Mouse (Mus musculus) hindbrain, postnatal 0 days (tissue): Measurements from ENCODE around the gene Tank. TPM values are rescaled to one million over a fixed set of nuclear protein-coding genes. Genes with fewer than 3 reads are reported as not detected.
A peak's percentile ranks its signal among the peaks of the same experiment; 100 is the strongest.

Experiments
- ATAC-seq: fragments of 200-750 bp; cut with Nextera tagmentation; 2 replicates; pipeline ENCODE4 v1.8.0; 2017; ENCODE audit warnings: mild to moderate bottlenecking, moderate TSS enrichment, moderate library complexity
- DNase-seq: peaks from one replicate; pipeline ENCODE4 v3.0.0-alpha.2; 2015; ENCODE audit warnings: low spot score
- H3K27ac ChIP-seq: fragments of 300-500 bp; sonication (generic); 2 replicates; pipeline ENCODE4 v1.5.1; 2014; ENCODE audit warnings: mild to moderate bottlenecking
- H3K27me3 ChIP-seq: fragments of 300-500 bp; sonication (generic); 2 replicates; pipeline ENCODE4 v1.6.1; 2014; ENCODE audit warnings: low read length, mixed read lengths; ENCODE audit not compliant: insufficient read depth
- H3K36me3 ChIP-seq: fragments of 300-500 bp; sonication (generic); 2 replicates; pipeline ENCODE4 v1.6.1; 2014; ENCODE audit warnings: low read length, mixed read lengths; ENCODE audit not compliant: insufficient read depth
- H3K4me1 ChIP-seq: fragments of 300-500 bp; sonication (generic); 2 replicates; pipeline ENCODE4 v1.6.1; 2014; ENCODE audit warnings: antibody characterized with exemption, low read length, mixed read lengths; ENCODE audit not compliant: insufficient read depth
- H3K4me2 ChIP-seq: fragments of 300-500 bp; sonication (generic); 2 replicates; pipeline ENCODE4 v1.6.1; 2014; ENCODE audit warnings: low read depth, mild to moderate bottlenecking, low read length, moderate library complexity, mixed read lengths
- H3K4me3 ChIP-seq: fragments of 300-500 bp; sonication (generic); 2 replicates; pipeline ENCODE4 v1.5.1; 2014; ENCODE audit warnings: low read length
- H3K9ac ChIP-seq: fragments of 300-500 bp; sonication (generic); replicated peaks from 2 replicates; pipeline ENCODE4 v1.6.1; 2014; ENCODE audit warnings: mild to moderate bottlenecking, low read length, moderate library complexity, mixed read lengths
- H3K9me3 ChIP-seq: fragments of 300-500 bp; sonication (generic); 2 replicates; pipeline ENCODE4 v1.6.1; 2016; ENCODE audit warnings: low read length, mixed read lengths
- CTCF ChIP-seq: IDR thresholded peaks from 2 replicates; pipeline ENCODE4 v1.5.1; 2016; ENCODE audit warnings: antibody characterized with exemption, control low read depth, low read depth
- WGBS: fragments of 180-500 bp; shearing (Covaris S2); extraction: QIAGEN DNeasy Blood & Tissue Kit; methylation state at CpG from one replicate; pipeline ENCODE4 v1.1.7; 2014; 5-methylcytosine and 5-hydroxymethylcytosine counted together
- polyA plus RNA-seq: library from polyadenylated mRNA; unstranded; fragments of >200 nt; fragmentation: Nextera tagmentation; extraction: Ambion mirVana; gene quantifications from 2 replicates; pipeline ENCODE4 v1.2.1, GENCODE M21; 2015
- total RNA-seq: library from RNA; depleted of rRNA; stranded (reverse); fragments of >200 nt; gene quantifications from 2 replicates; pipeline ENCODE4 v1.2.3, GENCODE M21; 2014

Tank gene
- total and polyA plus RNA-seq, 2 experiments from 2014 or later = 19.2 to 25.2 TPM

- Histone ChIP-seq H3K4me1 (no peaks in the 10 kb centered on the region), H3K9me3 (peaks cover 4% of the 10 kb centered on the region; the same call in 1 of the 2 replicates), H3K9ac (no peak overlapping the region), H3K4me3 (no peak overlapping the region), H3K27me3 (no peaks in the 10 kb centered on the region), H3K27ac (no peak overlapping the region), H3K4me2 (no peak overlapping the region), H3K36me3 (0 out of 2 replicates have a peak, but pooled peaks cover 6% of the 10 kb centered on the region)
- no peak for TF ChIP-seq CTCF
- no peak for ATAC-seq
- no peak for DNase-seq
These were observed 45.6 kb downstream of the Tank start for GRCm38 (mm10) chr2:61623996-61624395.

GRCm38 (mm10) chr2:61630864-61631555 lies 52.6 kb downstream of the Tank start:
- no peaks in the 10 kb centered on the region for H3K4me1 ChIP-seq
- WGBS = 80% methylated on average over 3 of the region's 3 CpGs
- no peak for DNase-seq
- H3K9ac ChIP-seq = no peak overlapping the region
- no peak overlapping the region for H3K27ac ChIP-seq
- H3K36me3 ChIP-seq = 0 out of 2 replicates have a peak, but pooled peaks cover 4% of the 10 kb centered on the region
- ATAC-seq = no peak
- TF ChIP-seq CTCF = no peak
- no peaks in the 10 kb centered on the region for H3K9me3 ChIP-seq
- no peak overlapping the region for H3K4me3 ChIP-seq
- H3K4me2 ChIP-seq = no peak overlapping the region
- H3K27me3 ChIP-seq = no peaks in the 10 kb centered on the region

GRCm38 (mm10) chr2:61635099-61635498 lies 56.7 kb downstream of the Tank start:
- no peak overlapping the region for H3K27ac ChIP-seq
- TF ChIP-seq CTCF = no peak
- no peaks in the 10 kb centered on the region for H3K27me3 ChIP-seq
- H3K4me2 ChIP-seq = no peak overlapping the region
- no peaks in the 10 kb centered on the region for H3K9me3 ChIP-seq
- no peaks in the 10 kb centered on the region for H3K4me1 ChIP-seq
- 94% methylated on average over 1 of the region's 1 CpGs for WGBS
- no peak overlapping the region for H3K9ac ChIP-seq
- H3K36me3 ChIP-seq = no peaks in the 10 kb centered on the region
- no peak overlapping the region for H3K4me3 ChIP-seq
- no peak for DNase-seq
- ATAC-seq = no peak

GRCm38 (mm10) chr2:61638182-61638581 lies 59.8 kb downstream of the Tank start:
- no peaks in the 10 kb centered on the region for H3K36me3 ChIP-seq
- no peaks in the 10 kb centered on the region for H3K27me3 ChIP-seq
- no peaks in the 10 kb centered on the region for H3K9me3 ChIP-seq
- H3K4me3 ChIP-seq = no peak overlapping the region
- no peak overlapping the region for H3K4me2 ChIP-seq
- no peak overlapping the region for H3K9ac ChIP-seq
- ATAC-seq (no peak), DNase-seq (no peak)
- no peaks in the 10 kb centered on the region for H3K4me1 ChIP-seq
- H3K27ac ChIP-seq = no peak overlapping the region
- TF ChIP-seq CTCF = no peak
- WGBS = 73% methylated on average over 6 of the region's 6 CpGs

- DNase-seq (peak; percentile 85), ATAC-seq (peak; percentile 70; the same call in 1 of the 2 replicates)
- Histone ChIP-seq H3K27ac (no peak overlapping the region), H3K27me3 (no peaks in the 10 kb centered on the region), H3K9ac (no peak overlapping the region), H3K4me1 (no peaks in the 10 kb centered on the region), H3K4me3 (no peak overlapping the region), H3K4me2 (no peak overlapping the region), H3K9me3 (no peaks in the 10 kb centered on the region), H3K36me3 (no peaks in the 10 kb centered on the region)
- WGBS = 48% methylated on average over 6 of the region's 6 CpGs
- TF ChIP-seq CTCF = peak; percentile 87
These were observed 64.3 kb downstream of the Tank start for GRCm38 (mm10) chr2:61642452-61643368.

- no peaks in the 10 kb centered on the region for H3K4me1 ChIP-seq
- H3K9ac ChIP-seq = no peak overlapping the region
- no peak for DNase-seq
- H3K27ac ChIP-seq = no peak overlapping the region
- H3K36me3 ChIP-seq = peaks cover 7% of the 10 kb centered on the region; the same call in 1 of the 2 replicates
- no peak overlapping the region for H3K4me3 ChIP-seq
- 63% methylated on average over 4 of the region's 4 CpGs for WGBS
- ATAC-seq = no peak
- H3K4me2 ChIP-seq = no peak overlapping the region
- no peaks in the 10 kb centered on the region for H3K27me3 ChIP-seq
- TF ChIP-seq CTCF = no peak
- H3K9me3 ChIP-seq = no peaks in the 10 kb centered on the region
These were observed 72.8 kb downstream of the Tank start for GRCm38 (mm10) chr2:61651206-61651605.

- ATAC-seq = no peak
- Histone ChIP-seq H3K27me3 (no peaks in the 10 kb centered on the region), H3K4me3 (no peak overlapping the region), H3K36me3 (peaks cover 7% of the 10 kb centered on the region; the same call in 1 of the 2 replicates), H3K9ac (no peak overlapping the region), H3K4me1 (no peaks in the 10 kb centered on the region), H3K4me2 (no peak overlapping the region), H3K27ac (no peak overlapping the region), H3K9me3 (no peaks in the 10 kb centered on the region)
- no peak for DNase-seq
- no peak for TF ChIP-seq CTCF
- WGBS = 95% methylated on average over 3 of the region's 3 CpGs
These were observed 73.3 kb downstream of the Tank start for GRCm38 (mm10) chr2:61651640-61652039.
